Mouse (Mus musculus): Measurements from ENCODE around the gene Card6.

GRCm38 (mm10) chr15:5126456-5126855 lies 18.1 kb upstream of the Card6 start:
- no peak for TF ChIP-seq CTCF (IDR thresholded peaks at IDR 0.05; ENCODE audit: borderline replicate concordance, extremely low read depth, insufficient read depth, insufficient read length)
- TF ChIP-seq POLR2A (IDR thresholded peaks at IDR 0.05; ENCODE audit: borderline replicate concordance, extremely low read depth, insufficient read depth, insufficient read length, poor library complexity, severe bottlenecking), result no peak

Measured in brain, embryonic 14.5 days (tissue).